Mouse (Mus musculus): ENCODE measurements around the gene Scarb1. TPM values are rescaled to one million over a fixed set of nuclear protein-coding genes. Genes with fewer than 3 reads are reported as not detected.
A peak's percentile ranks its signal among the peaks of the same experiment; 100 is the strongest.

Scarb1 gene
- polyA plus RNA-seq, 1 experiment from 2014 or later = 36.5 TPM

DNA sequence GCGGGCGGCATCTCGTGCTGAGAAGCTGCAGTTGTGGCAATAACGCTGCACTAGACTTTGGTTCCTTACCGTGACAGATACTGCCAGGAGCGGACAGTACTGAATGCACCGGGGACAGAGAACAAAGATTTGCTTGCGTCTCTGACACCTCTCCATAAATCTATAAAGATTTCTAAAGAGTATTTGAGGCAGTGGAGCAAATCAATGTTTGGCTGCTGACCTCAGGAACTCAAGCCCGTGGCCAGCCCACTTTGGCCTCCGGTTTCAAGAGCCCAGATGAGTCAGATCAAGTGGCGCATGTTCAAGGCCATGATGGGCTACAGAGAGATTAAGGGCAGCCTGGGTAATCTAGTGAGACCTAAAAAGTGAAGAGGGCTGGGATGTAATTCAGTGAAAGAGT lies 54.8 kb downstream of the Scarb1 start:
- no peak overlapping the region for H3K27ac ChIP-seq
- 91% methylated on average over 11 of the region's 11 CpGs for whole genome bisulfite sequencing

DNA sequence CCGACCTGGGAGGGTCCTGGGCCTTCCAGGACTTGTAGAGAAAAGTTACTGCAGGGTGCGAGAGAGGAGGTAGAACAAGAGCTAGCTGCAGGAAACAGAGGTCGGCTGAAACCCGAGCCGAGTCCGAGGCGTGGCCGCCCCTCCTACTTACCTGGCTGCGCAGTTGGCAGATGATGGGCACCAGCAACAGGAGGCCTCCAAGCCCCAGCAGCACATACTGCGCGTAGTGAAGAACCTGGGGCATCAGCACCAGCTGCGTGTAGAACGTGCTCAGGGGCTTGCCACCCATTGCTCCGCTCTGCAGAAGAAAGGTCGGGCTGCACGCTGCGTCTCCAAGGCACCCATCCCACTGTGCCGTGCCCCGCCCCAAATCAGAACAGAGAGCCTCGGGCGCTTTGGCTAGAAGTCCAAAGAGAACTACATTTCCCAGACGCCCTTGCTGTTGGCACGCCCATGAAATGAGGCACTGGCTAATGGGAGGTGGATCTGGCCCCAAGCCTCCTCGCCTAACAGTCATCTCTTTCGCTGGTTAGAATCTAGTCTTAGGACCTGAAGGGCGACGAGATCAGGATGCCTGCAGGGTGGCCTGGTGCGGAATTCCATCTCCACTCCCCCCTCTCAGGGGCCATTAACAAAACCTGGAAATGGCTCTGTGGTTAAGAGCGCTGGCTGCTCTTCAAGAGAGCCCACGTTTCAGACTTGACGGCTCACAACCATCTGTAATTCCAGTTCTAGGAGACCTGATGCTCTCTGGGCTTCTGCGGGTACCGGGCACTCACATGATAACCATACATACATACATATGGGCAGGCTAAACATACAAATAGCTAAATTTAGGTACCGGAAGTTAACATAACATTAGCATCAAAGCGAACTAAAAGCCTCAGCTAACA lies 56.9 kb downstream of the Scarb1 start:
- Histone ChIP-seq H3K4me3 (replicated peaks; ENCODE audit: low read length) (peak overlapping the region; percentile 31), H3K36me3 (replicated peaks; ENCODE audit: control insufficient read depth, insufficient read depth) (peaks cover 8% of the 10 kb centered on the region), H3K4me1 (replicated peaks; ENCODE audit: control insufficient read depth, insufficient read depth, low read length) (peaks cover 8% of the 10 kb centered on the region; the same call in 1 of the 2 replicates), H3K9me3 (ENCODE audit: control insufficient read depth, low read length) (no peaks in the 10 kb centered on the region), H3K27me3 (ENCODE audit: control insufficient read depth, insufficient read depth, low read length) (no peaks in the 10 kb centered on the region), H3K27ac (no peak overlapping the region), H3K4me2 (replicated peaks) (peak overlapping the region; percentile 63), H3K9ac (peak overlapping the region; percentile 45)
- DNase-seq (ENCODE audit: low spot score) (peak; percentile 81), ATAC-seq (ENCODE audit: low FRiP score) (peak; percentile 77)
- 16% methylated on average over 35 of the region's 35 CpGs for WGBS

More for the DNA sequence above, 54.8 kb downstream of the Scarb1 start:
- Histone ChIP-seq H3K4me2 (replicated peaks) (no peak overlapping the region), H3K4me3 (replicated peaks; ENCODE audit: low read length) (no peak overlapping the region), H3K9me3 (ENCODE audit: control insufficient read depth, low read length) (no peaks in the 10 kb centered on the region), H3K36me3 (replicated peaks; ENCODE audit: control insufficient read depth, insufficient read depth) (peaks cover 8% of the 10 kb centered on the region), H3K4me1 (replicated peaks; ENCODE audit: control insufficient read depth, insufficient read depth, low read length) (peaks cover 5% of the 10 kb centered on the region; the same call in 1 of the 2 replicates), H3K9ac (no peak overlapping the region), H3K27me3 (ENCODE audit: control insufficient read depth, insufficient read depth, low read length) (no peaks in the 10 kb centered on the region)
- DNase-seq (ENCODE audit: low spot score) (no peak), ATAC-seq (ENCODE audit: low FRiP score) (no peak)

DNA sequence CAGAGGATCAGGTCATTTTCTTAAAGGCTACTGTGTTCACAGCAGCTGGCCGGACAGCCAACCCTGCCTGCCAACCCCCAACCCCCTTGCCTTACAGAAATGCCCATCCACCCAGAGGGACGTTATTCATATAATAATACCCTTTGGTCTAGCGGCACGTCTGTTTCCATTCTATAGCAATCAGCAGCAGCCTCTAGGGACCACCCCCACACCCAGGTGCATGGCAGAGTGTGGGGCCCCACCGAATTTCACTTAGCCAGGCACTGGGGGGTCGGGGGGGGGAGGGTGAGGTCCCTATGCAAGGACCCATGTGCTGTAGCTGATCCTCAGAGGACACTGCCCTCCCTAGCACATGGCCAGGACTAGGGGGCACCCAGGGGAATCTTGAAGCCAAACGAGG lies 61.7 kb downstream of the Scarb1 start:
- WGBS = 39% methylated on average over 7 of the region's 7 CpGs
- ATAC-seq (ENCODE audit: low FRiP score) (no peak), DNase-seq (ENCODE audit: low spot score) (no peak)
- Histone ChIP-seq H3K36me3 (replicated peaks; ENCODE audit: control insufficient read depth, insufficient read depth) (no peaks in the 10 kb centered on the region), H3K4me1 (replicated peaks; ENCODE audit: control insufficient read depth, insufficient read depth, low read length) (peaks cover 10% of the 10 kb centered on the region; the same call in 1 of the 2 replicates), H3K4me3 (replicated peaks; ENCODE audit: low read length) (no peak overlapping the region), H3K27me3 (ENCODE audit: control insufficient read depth, insufficient read depth, low read length) (no peaks in the 10 kb centered on the region), H3K4me2 (replicated peaks) (no peak overlapping the region), H3K9ac (no peak overlapping the region), H3K9me3 (ENCODE audit: control insufficient read depth, low read length) (no peaks in the 10 kb centered on the region), H3K27ac (no peak overlapping the region)

- H3K4me3 ChIP-seq (replicated peaks; ENCODE audit: low read length) = no peak overlapping the region
- H3K27ac ChIP-seq = no peak overlapping the region
- DNase-seq (ENCODE audit: low spot score) (no peak), ATAC-seq (ENCODE audit: low FRiP score) (no peak)
- H3K36me3 ChIP-seq (replicated peaks; ENCODE audit: control insufficient read depth, insufficient read depth) = no peaks in the 10 kb centered on the region
- H3K27me3 ChIP-seq (ENCODE audit: control insufficient read depth, insufficient read depth, low read length) = no peaks in the 10 kb centered on the region
- H3K4me2 ChIP-seq (replicated peaks) = no peak overlapping the region
- no peak overlapping the region for H3K9ac ChIP-seq
- no peaks in the 10 kb centered on the region for H3K9me3 ChIP-seq (ENCODE audit: control insufficient read depth, low read length)
- WGBS = 35% methylated on average over 6 of the region's 6 CpGs
- 0 out of 2 replicates have a peak, but pooled peaks cover 6% of the 10 kb centered on the region for H3K4me1 ChIP-seq (replicated peaks; ENCODE audit: control insufficient read depth, insufficient read depth, low read length)
These were observed 62.6 kb downstream of the Scarb1 start for GRCm38 (mm10) chr5:125278314-125278713.

DNA sequence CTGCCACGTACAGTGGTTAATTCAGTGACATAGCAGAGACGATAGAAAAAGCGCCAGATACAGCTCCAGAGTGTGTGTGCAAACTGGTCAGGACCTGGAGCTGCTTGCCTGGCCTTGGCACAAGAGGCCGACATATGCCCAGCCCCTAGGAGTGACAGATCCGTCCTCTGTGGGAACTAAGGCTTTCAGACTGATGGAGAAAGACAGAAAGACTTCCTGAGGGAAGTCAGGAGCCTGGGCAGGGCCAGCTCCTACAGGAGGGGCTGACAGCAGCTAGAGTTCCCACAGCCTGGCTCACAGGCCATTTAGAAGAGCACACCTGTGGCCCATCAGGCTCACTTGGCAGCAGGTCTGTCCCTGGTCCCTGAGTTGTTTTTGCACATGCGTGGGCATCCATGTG lies 63.6 kb downstream of the Scarb1 start:
- H3K4me2 ChIP-seq (replicated peaks) = no peak overlapping the region
- 0 out of 2 replicates have a peak, but pooled peaks cover 6% of the 10 kb centered on the region for H3K4me1 ChIP-seq (replicated peaks; ENCODE audit: control insufficient read depth, insufficient read depth, low read length)
- no peak overlapping the region for H3K4me3 ChIP-seq (replicated peaks; ENCODE audit: low read length)
- no peaks in the 10 kb centered on the region for H3K9me3 ChIP-seq (ENCODE audit: control insufficient read depth, low read length)
- H3K27me3 ChIP-seq (ENCODE audit: control insufficient read depth, insufficient read depth, low read length) = no peaks in the 10 kb centered on the region
- H3K27ac ChIP-seq = no peak overlapping the region
- 88% methylated on average over 6 of the region's 6 CpGs for WGBS
- no peaks in the 10 kb centered on the region for H3K36me3 ChIP-seq (replicated peaks; ENCODE audit: control insufficient read depth, insufficient read depth)
- H3K9ac ChIP-seq = no peak overlapping the region
- ATAC-seq (ENCODE audit: low FRiP score) (no peak), DNase-seq (ENCODE audit: low spot score) (no peak)

DNA sequence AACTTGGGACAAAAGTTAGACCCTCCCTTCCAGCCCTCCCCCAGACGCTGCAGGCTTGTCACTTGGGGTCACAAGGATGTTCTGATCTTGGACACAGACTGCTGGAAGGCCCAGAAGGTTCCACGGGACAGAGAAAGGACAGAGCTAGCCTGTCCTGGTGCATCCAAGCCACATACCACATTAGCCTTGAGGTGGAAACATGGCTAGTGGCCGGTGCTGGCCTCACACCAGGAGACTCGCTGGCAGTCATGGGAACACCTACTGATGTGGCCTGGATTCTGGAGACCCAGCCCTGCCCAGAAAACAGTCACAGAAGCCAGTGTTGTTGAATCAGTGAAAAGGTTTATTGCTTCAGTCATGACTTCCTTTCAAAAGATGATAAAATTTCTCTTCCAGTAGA lies 64.1 kb downstream of the Scarb1 start:
- H3K27me3 ChIP-seq (ENCODE audit: control insufficient read depth, insufficient read depth, low read length) = no peaks in the 10 kb centered on the region
- WGBS = 74% methylated on average over 4 of the region's 4 CpGs
- DNase-seq (ENCODE audit: low spot score) (no peak), ATAC-seq (ENCODE audit: low FRiP score) (no peak)
- no peak overlapping the region for H3K4me3 ChIP-seq (replicated peaks; ENCODE audit: low read length)
- no peaks in the 10 kb centered on the region for H3K36me3 ChIP-seq (replicated peaks; ENCODE audit: control insufficient read depth, insufficient read depth)
- H3K4me1 ChIP-seq (replicated peaks; ENCODE audit: control insufficient read depth, insufficient read depth, low read length) = 0 out of 2 replicates have a peak, but pooled peaks cover 6% of the 10 kb centered on the region
- no peak overlapping the region for H3K4me2 ChIP-seq (replicated peaks)
- no peak overlapping the region for H3K9ac ChIP-seq
- no peaks in the 10 kb centered on the region for H3K9me3 ChIP-seq (ENCODE audit: control insufficient read depth, low read length)
- no peak overlapping the region for H3K27ac ChIP-seq

DNA sequence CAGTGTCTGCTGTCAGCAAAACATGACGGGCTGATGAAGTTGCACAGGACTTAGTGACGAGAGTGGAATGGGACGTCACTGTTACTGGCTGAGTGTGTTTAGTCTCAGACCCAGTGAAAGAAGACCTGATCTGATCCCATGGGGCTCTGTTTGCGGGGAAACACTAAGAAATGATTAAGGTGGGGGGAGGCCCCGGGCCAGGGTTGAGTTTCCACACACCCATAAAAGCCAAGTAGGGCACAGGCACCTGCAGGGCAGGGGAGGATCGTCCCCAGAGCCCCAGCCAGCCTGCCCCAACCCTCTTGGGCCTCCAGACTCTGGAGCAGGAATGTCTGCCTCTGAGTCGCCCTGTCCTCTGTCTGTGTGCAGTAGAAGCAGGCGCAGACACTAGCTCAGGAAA lies 65.6 kb downstream of the Scarb1 start:
- DNase-seq (ENCODE audit: low spot score) = no peak
- WGBS = 82% methylated on average over 8 of the region's 8 CpGs
- Histone ChIP-seq H3K27me3 (ENCODE audit: control insufficient read depth, insufficient read depth, low read length) (no peaks in the 10 kb centered on the region), H3K27ac (no peak overlapping the region), H3K9ac (no peak overlapping the region), H3K36me3 (replicated peaks; ENCODE audit: control insufficient read depth, insufficient read depth) (no peaks in the 10 kb centered on the region), H3K4me2 (replicated peaks) (no peak overlapping the region), H3K4me1 (replicated peaks; ENCODE audit: control insufficient read depth, insufficient read depth, low read length) (peaks cover 13% of the 10 kb centered on the region; the same call in 1 of the 2 replicates), H3K9me3 (ENCODE audit: control insufficient read depth, low read length) (no peaks in the 10 kb centered on the region), H3K4me3 (replicated peaks; ENCODE audit: low read length) (no peak overlapping the region)
- ATAC-seq (ENCODE audit: low FRiP score) = no peak

GRCm38 (mm10) chr5:125274773-125275172 lies 66.1 kb downstream of the Scarb1 start:
- WGBS = 84% methylated on average over 3 of the region's 3 CpGs
- no peak overlapping the region for H3K4me2 ChIP-seq (replicated peaks)
- DNase-seq (ENCODE audit: low spot score) = no peak

GRCm38 (mm10) chr5:125274182-125274581 lies 66.7 kb downstream of the Scarb1 start:
- no peaks in the 10 kb centered on the region for H3K27me3 ChIP-seq (ENCODE audit: control insufficient read depth, insufficient read depth, low read length)
- H3K9me3 ChIP-seq (ENCODE audit: control insufficient read depth, low read length) = no peaks in the 10 kb centered on the region
- H3K36me3 ChIP-seq (replicated peaks; ENCODE audit: control insufficient read depth, insufficient read depth) = no peaks in the 10 kb centered on the region
- 66% methylated on average over 2 of the region's 2 CpGs for WGBS
- H3K4me2 ChIP-seq (replicated peaks) = no peak overlapping the region
- no peak overlapping the region for H3K9ac ChIP-seq
- H3K4me3 ChIP-seq (replicated peaks; ENCODE audit: low read length) = no peak overlapping the region
- DNase-seq (ENCODE audit: low spot score) (no peak), ATAC-seq (ENCODE audit: low FRiP score) (no peak)
- no peak overlapping the region for H3K27ac ChIP-seq
- peaks cover 11% of the 10 kb centered on the region; the same call in 1 of the 2 replicates for H3K4me1 ChIP-seq (replicated peaks; ENCODE audit: control insufficient read depth, insufficient read depth, low read length)

More at GRCm38 (mm10) chr5:125274773-125275172, 66.1 kb downstream of the Scarb1 start:
- no peaks in the 10 kb centered on the region for H3K36me3 ChIP-seq (replicated peaks; ENCODE audit: control insufficient read depth, insufficient read depth)
- H3K9ac ChIP-seq = no peak overlapping the region
- H3K4me1 ChIP-seq (replicated peaks; ENCODE audit: control insufficient read depth, insufficient read depth, low read length) = peaks cover 13% of the 10 kb centered on the region; the same call in 1 of the 2 replicates
- ATAC-seq (ENCODE audit: low FRiP score) = no peak
- H3K27ac ChIP-seq = no peak overlapping the region
- no peaks in the 10 kb centered on the region for H3K27me3 ChIP-seq (ENCODE audit: control insufficient read depth, insufficient read depth, low read length)
- no peaks in the 10 kb centered on the region for H3K9me3 ChIP-seq (ENCODE audit: control insufficient read depth, low read length)
- H3K4me3 ChIP-seq (replicated peaks; ENCODE audit: low read length) = no peak overlapping the region

All from hindbrain, embryonic 14.5 days (tissue).